Mouse (Mus musculus) A20 (cell line): ENCODE data around the gene Plekha7.

Source experiments
- DNase-seq: peaks from one replicate; pipeline ENCODE4 v3.0.0-alpha.2; 2011; ENCODE audit warnings: low read depth, low spot score

Plekha7 gene

DNA sequence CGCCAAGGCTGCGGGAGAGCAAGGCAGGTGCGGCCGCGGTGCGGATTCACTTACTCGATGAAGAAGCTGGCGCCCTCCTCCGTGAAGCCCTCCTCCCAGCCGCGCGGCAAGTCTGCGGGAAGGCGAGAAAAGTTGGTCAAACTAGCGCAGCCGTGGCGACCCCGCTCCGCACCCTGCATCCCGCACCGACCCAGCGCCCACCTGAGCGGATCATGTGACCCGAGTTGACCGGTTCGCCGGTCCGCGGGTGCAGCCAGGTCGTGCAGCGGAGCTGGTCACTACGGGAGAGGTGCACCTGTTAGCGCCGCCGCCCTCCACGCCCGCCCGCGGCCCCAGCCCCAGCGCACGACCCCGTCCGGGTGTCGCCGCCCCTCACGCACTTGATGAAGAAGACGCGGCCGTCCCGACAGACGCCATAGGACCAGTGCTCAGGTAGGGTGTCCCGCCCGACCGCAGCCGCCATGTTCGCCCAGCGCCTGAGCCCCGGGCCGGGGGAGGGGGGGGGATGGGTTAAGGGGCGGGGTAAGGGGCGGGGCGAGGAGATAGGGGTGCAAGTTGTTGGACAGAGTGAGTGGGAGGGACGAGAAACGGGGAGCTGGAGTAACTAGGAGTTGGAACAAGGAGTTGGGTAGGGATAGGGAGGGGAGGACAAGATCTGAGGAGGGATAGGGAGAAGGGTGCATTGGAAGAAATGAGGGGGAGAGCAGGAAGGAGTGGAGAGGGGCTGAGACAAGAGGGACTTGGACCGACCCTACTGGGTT lies at the start of gene Plekha7:
Plekha7 (minus strand) TSS at position 506 of the 761 bp plus-strand sequence.
- peak; percentile 82 for DNase-seq

DNA sequence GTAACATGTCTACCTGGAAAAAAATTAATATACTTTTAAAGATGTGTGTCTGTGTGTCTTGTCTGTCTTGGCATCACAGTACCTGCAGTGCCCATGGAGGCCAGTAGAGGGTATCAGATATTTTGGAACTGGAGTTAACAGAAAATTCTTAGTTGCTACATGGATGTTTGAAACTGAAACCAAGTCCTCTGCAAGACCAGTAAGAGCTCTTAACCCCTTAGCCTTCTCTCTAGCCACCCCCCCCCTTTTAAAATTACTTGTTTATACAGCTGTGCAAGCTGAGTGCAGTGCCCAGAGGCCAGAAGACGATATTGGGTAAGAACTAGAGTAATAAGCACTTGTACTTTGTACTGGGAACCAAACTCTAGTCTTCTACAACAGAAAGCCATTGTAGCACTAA lies 28.1 kb upstream of the Plekha7 start:
- DNase-seq = peak; percentile 79

DNA sequence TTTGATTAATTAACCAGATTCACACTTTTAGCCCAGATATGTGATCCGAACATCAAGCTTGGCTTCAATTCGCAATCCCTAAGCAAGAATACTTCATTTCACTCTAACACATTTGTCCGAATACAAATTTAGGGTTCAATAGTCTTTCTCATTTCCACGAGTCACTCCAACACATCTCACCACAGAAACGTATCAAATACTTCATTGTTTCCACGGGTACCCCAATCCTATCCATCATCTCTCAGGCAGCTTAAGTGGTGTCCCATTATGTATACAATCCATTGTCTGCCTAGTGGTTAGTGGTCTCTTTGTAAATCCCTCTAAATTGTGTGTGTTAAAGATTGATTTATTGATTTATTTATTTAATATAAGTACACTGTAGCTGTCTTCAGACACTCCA lies 27.0 kb upstream of the Plekha7 start:
- DNase-seq = peak; percentile 58

DNA sequence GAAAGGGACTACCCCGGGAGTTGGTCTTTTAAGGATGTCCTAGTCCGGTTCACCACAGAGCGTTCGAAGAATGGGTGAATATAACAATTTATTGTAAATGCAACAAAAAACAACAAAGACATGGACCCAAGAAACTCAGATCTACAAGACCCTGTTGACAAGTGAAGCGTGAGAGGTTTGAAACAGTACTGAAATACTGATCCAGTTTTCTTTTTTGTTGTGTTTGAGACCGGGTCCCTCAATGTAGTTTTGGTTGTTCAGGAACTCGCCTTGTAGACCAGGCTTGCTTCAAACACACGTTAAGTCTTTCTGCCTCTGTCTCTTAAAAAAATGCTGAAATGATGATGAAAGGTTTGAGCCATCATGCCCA lies 26.5 kb upstream of the Plekha7 start:
- no peak for DNase-seq

DNA sequence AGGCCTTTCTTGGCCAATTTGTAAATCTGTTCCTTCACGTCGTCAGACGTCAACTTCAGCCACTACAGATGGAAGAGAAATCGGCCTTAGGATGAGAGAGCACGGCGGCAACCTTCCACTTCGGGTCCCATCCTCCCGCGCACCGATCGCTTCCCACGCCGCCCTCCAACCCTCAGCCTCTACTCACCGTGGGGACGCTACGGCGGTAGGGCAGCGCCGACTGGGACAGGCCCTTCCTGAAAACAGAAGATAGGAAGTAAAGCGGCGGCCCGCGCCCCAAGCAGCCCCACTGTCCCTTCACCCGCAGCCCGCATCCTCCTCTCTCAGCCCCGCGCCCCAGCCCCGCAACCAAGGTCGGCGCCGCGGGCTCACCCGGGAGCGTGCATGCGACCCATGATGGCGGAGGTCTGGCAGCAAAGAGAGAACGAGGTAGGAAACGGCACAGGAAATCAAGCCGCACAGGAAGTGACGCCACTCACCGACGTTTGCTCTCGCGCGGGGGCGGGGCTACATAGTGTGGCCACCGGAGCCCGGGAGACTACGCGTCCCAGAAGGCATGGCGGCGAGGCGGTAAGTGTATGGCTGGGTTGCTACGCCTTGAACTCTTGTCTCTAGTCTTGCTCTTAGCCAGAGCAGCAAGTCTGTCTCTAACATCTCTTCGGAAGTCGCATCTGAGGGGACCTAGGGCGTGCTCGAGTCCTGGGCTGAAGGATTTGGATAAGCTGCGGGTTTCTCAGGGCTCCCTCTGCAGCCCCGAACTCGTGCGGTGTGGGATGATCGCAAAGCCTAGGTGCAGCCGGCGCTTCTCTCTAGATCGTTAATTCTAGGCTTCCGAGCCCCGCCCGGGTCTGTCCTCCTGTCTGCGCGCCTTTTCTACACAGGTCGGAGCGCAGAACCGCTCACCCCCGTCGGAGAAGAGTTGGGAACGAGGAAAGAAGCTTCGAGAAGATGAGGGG lies 25.8 kb upstream of the Plekha7 start, which contains the start of gene Rps13:
Rps13 (minus strand) TSS at position 483 of the 956 bp plus-strand sequence.
- peak; percentile 97 for DNase-seq

DNA sequence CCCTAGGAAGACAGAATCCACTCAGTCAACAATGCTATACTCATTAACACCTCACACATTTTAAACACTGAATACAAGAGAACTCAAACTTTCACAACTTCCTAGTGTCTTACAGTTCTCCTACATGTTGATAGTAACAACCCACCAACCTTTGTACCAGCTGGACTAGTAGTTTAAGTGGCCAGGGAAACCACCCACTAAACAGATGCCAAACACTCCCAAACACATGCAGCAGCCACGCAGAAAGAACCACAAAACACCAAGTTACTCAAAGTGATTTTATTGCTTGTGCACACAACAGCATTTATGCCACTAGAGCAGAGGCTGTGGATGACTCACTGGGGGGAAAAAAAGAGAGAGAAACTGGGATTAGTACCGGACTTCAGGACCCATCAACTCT lies 23.1 kb upstream of the Plekha7 start:
- peak; percentile 13 for DNase-seq

DNA sequence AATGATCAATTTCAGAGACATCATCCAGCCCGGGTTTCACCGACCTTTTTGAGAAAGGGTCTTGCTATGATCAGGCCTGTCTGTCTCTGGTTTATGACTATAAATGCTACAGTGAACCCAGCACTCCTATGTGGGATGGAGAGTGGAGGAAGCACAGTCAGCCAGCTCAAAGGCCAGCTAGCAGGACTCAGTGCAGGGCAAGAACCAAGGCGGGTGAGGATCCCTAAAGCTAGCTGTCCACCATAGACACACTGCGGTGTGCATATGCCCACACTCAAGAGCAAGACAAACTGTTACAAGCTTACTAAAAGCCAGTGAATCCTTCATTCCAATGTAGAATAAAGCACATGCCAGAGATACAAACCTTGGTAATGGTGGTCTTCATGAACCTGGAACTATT lies 21.7 kb upstream of the Plekha7 start:
- DNase-seq = peak; percentile 43

DNA sequence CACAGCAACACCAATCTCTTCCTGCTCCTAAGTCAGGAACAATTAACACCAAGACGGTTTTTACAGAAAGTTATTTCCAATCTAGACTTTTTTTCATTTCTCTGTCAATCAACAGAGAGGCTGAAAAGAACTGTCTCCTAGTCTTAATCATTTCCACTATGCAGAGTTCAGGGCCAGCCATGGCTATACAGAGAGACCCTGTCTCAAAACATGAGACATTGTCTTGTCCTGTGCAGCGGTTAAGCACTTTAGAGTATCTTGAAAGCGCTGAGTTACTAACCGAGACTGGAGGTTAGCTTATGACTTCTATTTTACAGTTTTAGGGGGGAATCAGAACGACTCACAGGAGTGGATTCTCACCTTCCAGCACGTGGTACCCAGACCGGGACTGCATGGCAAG lies 20.6 kb upstream of the Plekha7 start:
- DNase-seq = peak; percentile 78

DNA sequence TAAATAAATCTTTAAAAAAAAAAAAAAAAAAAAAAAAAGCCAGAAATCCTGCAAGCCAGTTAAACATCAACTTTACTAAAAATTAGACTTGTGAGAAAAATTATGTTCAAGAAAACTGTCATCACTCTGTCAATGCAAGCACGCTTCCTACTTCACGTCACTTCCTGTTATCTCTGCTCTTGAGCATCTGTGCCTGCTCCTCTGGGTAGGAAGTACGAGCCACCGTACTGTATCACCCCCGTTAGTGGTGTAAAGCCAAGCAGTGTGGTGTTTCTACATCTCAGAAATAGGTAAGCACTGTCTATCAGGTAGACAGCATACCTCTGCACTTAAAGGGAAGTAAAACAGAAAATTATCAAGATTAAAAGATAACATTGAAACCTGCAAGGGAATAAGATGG lies 19.7 kb upstream of the Plekha7 start:
- peak; percentile 87 for DNase-seq

DNA sequence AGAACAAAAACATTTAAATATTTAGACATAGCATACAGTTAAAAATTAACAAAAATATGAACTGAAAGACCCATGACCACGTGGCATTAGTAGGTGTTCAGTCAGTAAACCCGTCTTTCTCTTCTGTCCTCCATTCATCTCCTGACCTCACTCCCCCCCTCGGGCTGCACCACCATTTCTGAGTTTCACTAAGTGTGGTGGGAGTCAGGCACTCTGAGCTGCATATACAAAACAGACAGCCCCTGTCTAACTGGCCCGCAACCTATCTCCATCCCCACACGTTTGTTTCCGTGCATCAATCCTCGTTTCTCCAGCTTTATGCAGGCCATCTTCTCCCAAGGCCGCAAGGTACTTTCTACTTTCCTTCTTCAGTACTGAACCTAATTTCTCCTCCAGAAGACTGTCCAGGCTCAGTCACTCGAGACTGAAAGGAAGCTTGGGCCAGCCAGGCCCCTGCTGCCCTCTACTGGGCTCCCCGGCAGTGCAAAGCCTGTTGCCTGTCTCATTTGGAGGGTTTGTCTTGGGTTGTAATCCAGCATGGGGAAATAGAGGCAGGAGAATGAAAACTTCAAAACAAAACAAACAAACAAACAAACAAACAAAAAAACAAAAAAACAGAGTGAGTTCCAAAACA lies 15.3 kb upstream of the Plekha7 start:
- peak; percentile 77 for DNase-seq

DNA sequence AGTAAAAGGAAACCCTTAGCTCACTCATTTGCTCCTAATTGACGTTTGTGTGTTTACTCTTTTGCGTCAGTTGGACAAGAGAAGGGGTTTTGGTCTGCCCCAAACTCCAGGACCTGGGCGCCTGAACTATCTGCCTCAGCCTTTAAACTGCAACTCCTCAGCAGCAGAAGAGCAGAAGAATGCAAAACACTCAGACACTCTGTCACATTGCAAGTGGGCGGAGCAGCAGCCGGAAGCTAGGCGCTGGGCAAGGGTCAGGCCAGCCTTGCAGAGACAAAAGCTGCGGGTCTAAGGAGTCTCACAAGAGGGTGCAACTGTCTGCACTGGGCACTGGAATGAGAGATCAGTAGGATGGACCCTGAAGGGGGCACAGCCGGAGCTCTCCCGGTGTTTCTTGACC lies 1.3 kb upstream of the Plekha7 start:
- DNase-seq = peak; percentile 87

DNA sequence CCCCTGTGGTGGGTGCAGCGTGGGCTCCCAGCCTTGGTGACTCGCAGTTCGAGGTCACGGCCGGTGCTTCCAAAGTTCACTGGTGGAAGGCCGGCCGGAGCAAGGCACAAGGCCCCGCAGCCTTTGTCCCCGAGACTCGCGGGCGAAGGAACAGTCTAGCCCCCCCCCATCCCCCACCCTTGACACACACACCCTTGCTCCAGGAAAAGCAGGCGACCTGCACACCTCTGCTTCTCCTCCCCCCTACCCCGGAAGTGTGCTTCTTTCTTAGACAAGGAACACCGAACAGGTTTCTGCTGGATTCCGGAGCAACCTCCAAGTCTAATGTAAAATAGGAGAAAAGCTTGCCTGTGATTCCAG lies 436 bp upstream of the Plekha7 start:
- DNase-seq = no peak

DNA sequence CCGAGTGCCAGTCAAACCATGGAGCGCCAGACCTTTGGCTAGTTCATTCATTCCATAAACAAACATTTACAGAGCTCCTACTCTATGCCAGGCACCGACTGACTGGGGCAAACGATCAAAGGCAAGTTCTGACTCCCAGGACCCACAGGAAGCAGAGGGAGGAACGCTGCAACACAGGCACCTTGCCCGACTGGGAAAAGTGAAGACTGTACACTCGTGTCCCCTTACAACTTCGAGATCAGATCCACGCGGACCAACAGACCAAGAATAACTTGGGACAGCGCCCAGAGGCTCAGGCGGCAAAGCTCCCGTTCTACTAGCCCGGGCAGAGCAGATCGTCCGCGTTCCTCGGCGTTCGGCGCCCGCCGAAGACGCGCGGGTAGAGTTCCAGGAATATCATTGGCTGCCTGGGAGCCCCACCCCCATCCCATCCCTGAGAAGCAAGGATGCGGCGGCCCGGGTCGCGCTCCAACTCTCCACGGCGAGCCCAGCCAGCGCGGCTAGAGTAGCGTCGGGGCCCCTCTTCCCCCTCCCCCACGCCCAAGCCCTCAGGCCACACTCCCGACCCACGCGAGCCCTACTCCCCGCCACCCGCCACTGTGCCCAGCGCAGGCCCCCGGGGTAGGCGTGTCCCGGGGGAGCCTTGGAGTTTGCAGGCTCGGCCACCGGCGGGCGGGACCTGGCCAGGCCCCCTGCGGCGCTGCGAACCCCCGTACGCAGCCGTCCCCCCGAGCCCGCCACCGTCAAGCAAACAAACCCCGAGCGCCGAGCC lies 891 bp downstream of the Plekha7 start:
- DNase-seq = peak; percentile 29

DNA sequence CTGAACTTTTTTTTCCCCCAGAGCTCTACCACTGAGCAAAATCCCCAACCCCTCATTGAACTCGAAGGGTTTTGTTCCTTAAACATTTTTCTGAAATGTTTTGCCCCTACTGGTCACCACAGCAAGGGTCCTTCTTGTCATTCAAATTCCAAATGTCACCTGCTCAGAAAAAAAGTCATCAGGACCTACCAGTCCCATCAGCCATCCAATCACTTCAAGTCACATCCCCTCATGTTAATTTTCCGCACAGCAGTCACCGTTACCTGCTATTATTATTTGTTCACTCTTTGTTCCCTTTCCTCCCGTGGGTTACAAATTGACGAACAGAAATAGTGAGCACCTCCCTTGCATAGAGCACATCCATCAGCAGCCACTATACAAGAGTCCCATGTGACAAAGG lies 1.6 kb downstream of the Plekha7 start:
- DNase-seq = peak; percentile 21

DNA sequence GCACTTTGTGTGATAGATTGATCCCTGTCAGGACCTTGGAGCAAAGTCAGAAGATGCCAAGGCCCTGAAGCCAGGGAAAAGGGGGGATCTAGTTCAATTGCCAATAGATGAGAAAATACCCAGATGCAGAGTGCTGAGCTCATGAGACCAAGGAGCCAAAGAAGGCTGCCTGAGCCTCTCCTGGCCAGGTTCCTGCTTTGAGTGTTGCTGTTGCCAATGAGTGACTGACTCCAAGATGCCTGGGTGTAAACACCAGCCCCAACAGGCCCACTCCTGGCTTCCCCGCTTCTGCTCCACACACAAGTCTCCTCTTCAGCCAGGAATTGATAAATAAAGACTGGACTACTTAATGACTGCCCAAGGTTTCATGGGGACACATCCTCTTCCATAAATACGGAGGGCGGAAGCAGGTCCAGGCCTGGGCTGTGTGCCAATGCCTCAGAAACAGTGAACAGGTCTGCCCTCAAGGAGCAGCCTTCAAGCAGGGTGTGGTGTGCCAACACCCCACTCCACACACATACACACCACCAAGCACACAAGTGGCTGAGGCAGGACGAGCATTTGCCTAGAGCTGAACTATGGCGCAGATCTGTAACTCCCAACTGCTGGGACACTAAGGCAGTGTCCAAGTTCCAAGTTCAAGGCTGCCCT lies 6.4 kb downstream of the Plekha7 start:
- DNase-seq = no peak

DNA sequence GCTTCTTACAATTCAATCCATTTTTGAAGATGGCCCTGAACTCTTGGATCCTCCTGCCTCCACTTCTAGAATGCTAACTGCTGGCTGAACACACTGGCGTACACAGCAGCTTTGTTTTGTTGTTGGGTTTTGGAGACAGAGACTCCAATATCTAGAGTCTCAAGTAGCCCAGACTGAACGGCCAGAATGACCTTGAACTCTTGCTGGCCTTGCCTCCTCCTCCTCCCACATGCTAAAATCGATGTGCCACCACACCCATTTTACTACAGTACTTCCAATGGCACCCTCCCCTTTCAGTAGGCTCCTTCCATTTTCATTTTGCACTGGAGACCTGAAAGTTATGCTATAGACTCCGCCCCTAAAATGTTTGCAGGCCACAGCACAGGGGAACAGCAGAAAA lies 7.0 kb downstream of the Plekha7 start:
- DNase-seq = no peak

DNA sequence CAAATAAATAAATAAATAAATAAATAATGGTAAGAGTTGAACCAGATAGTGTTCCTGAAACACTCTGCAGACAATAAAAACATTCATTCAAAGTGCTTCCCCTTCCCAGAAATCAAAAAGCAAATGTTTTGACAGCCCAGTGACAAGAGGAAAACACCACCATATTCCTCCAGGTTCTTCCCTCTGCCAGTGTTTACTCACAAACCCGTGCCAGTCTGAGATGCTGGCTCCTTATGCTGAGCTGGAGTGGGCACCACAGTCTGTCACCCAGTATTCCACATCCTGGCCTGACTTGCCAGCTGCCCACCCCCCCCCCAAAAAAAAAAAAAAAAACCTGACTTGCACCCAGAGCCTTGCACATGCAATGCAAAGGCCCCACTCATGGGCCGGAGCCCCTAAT lies 9.3 kb downstream of the Plekha7 start:
- no peak for DNase-seq

DNA sequence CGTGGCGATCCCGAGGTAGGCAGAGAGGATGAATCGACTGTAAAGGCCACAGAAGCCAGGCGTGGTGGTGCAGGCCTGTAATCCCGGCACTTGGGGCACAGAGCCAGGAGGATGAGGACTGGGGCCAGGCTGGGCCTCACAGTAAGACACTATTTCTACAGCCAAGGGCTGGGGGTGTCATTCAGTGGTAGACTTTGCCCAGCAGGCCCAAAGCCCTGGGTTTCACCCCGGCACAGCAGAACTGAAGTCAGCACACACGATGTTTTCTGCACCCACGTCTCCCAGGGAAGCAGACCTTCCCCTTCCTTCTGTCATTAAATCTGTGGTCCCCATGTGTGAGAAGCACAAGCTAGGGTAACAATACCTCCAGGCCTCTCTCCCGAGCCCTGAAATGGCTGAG lies 9.8 kb downstream of the Plekha7 start:
- no peak for DNase-seq

DNA sequence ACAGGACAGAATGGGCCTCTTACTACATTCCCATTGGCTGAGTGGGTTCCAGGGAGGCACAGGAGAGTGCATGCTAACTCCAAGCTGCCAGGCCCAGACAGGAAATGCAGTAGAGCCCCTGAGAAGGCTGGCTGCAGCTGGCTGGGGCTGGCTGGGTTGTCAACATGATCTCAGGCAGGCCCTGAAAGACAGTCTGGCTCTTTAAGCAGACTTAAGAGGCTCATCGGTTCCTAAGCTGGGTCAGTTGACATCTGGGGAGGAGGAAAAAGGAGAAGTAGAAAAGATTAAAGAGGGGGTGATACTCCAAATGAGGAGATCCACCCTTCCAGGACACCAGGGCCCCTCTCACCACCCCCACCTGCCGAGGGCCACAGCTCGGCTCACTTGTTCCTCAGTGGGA lies 13.2 kb downstream of the Plekha7 start:
- DNase-seq = peak; percentile 66

DNA sequence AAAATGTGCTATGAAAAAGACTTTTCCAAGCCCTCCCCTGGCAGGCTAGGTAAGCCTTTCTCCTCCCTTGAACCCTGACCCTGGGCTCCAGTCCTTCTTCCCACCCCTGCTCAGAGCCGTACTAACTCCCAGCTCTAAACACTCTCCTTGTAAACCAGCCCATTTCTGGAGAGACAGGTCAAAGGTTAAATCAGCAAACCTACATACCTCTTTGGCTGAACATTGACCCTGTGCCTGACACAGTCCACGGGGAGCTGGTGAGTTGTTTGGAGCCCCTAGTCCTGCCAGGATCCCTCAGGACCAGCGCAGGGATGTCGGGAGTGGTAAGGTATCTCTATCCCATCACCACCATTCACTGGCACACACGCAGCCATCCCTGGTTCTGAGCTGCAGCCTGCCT lies 15.8 kb downstream of the Plekha7 start:
- DNase-seq = no peak

DNA sequence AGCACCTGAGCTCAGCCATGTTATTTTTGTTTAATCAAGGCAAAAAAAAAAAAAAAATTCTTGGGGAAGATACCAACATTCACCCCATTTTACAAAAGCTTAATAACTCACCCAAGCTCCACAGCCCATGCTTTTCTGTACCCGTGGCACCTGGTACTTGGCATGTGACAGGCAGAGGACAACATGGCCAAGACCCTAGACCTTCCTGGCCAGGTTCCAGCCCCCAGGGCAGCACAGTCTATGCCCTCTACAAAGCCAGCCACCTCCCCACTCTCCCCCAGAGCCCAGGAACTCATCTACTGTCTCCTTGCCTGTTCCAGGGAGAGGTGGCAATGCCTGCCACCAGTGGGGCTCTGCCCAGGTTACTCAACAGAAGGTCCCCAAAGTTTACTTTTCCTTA lies 17.6 kb downstream of the Plekha7 start:
- no peak for DNase-seq
